ENCODE assay signal across 17 mouse cellular contexts in genomic region chr7:63637651-63638050, GRCm38 (mm10).
"Had no signal": no experiment of that assay in that cellular context is flagged by ENCODE, and none has a peak within 500 bp of the region (broad histone marks: within the 10 kb centered on the region; RNA-seq: fewer than 3 reads in every experiment).

No protein-coding gene starts in this region.

- H3K4me2 ChIP-seq: liver, embryonic 11.5 days; liver, embryonic 15.5 days; midbrain, embryonic 13.5 days; neural tube, embryonic 12.5 days; stomach, embryonic 15.5 days had no signal

- H3K36me3 ChIP-seq: limb, embryonic 10.5 days; liver, embryonic 15.5 days; midbrain, embryonic 13.5 days; neural tube, embryonic 12.5 days; stomach, embryonic 15.5 days had no signal

- H3K4me3 ChIP-seq: limb, embryonic 10.5 days; liver, embryonic 15.5 days; midbrain, embryonic 13.5 days; myocyte; neural tube, embryonic 12.5 days; stomach, embryonic 15.5 days had no signal

- DNase-seq: kidney, adult 8-10 months; kidney, postnatal 25 days; lung, adult 2 months; lung, postnatal 36 days; retina, postnatal 1 day; spleen, adult 18-20 months; thymus, postnatal 36 days had no signal

- H3K9me3 ChIP-seq: limb, embryonic 10.5 days; liver, embryonic 15.5 days; midbrain, embryonic 13.5 days; neural tube, embryonic 12.5 days; stomach, embryonic 15.5 days had no signal

- H3K27ac ChIP-seq: limb, embryonic 10.5 days; liver, embryonic 15.5 days; midbrain, embryonic 13.5 days; neural tube, embryonic 12.5 days; stomach, embryonic 15.5 days had no signal

- H3K9ac ChIP-seq: liver, embryonic 15.5 days; midbrain, embryonic 13.5 days; neural tube, embryonic 12.5 days; stomach, embryonic 15.5 days had no signal

- ATAC-seq: inflammation-experienced regulatory T-cells, adult 6 months; intestine, postnatal 0 days; lung, postnatal 0 days; midbrain, embryonic 13.5 days had no signal

- H3K4me1 ChIP-seq: limb, embryonic 10.5 days; liver, embryonic 15.5 days; midbrain, embryonic 13.5 days; neural tube, embryonic 12.5 days; stomach, embryonic 15.5 days had no signal

- H3K27me3 ChIP-seq: liver, embryonic 15.5 days; midbrain, embryonic 13.5 days; neural tube, embryonic 12.5 days; stomach, embryonic 15.5 days had no signal
